Mouse (Mus musculus): ENCODE data around the gene Matk.

Matk gene

DNA sequence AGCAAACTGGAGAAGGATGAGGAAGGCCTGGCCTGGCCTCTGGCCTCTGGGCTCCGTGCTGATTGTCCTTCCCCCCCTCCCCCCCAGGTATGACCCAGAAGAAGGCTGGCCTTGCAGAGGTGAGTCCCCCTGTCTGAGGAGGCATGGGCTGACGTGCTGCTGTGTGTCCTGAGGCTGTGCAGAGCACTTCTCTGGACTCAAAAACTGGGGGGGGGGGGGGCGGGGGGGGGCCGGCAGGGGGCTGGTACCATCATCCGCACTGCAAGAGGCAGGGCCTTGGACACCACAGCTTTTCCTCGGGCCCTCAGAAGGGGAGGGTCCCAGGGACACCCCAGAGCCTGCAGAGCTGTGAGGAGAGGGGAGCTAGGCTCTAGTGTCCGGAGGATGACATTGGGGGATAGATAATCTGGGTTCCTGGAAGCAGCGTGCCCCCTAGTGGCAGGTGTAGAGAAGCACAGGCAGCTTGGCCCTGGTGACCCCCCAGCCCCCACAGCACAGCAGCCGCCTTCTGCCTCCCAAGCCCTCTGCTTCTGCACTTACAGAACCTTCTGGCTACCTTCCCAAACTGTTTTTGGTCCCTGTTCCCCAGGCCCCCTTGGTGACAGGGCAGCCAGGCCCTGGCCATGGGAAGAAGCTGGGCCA lies 52.0 kb downstream of the Matk start:
- peak; percentile 81 to 87 for DNase-seq

DNA sequence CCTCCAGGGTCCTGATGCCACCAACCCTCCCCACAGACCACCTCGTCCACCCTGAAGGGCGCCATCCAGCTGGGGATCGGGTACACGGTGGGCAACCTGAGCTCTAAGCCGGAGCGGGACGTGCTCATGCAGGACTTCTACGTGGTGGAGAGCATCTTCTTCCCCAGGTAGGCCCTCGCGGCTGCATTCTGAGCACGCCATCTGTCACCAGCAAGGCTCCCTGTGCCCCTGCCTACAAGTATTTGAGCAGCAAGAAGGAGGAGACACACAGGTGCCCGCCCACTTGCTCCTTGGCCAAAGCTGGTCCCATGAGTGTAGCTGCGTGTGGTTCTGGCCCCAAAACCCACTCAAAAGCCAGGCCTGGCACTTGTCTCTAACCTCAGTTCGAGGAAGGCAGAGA lies 52.9 kb downstream of the Matk start:
- DNase-seq: peak in 1 of 2 experiments; percentile 67

- DNase-seq: no peak
Observed at GRCm38 (mm10) chr10:81306173-81306668, 53.5 kb downstream of the Matk start.

- DNase-seq: no peak
Observed at GRCm38 (mm10) chr10:81306837-81307682, 54.3 kb downstream of the Matk start.

GRCm38 (mm10) chr10:81309571-81309970 lies 56.8 kb downstream of the Matk start:
- no peak for DNase-seq
